Mouse (Mus musculus) forebrain, embryonic 15.5 days (tissue): ENCODE measurements around the gene Proser1. TPM values are rescaled to one million over a fixed set of nuclear protein-coding genes. Genes with fewer than 3 reads are reported as not detected.

Experiments
- ATAC-seq: fragments of 200-750 bp; cut with Nextera tagmentation; replicated peaks from 2 replicates; pipeline ENCODE4 v1.8.0; 2017; ENCODE audit warnings: mild to moderate bottlenecking, moderate TSS enrichment, moderate library complexity
- H3K27ac ChIP-seq: fragments of 300-500 bp; sonication (generic); replicated peaks from 2 replicates; pipeline ENCODE4 v1.5.1; 2015; ENCODE audit warnings: mild to moderate bottlenecking, inconsistent platforms
- H3K27me3 ChIP-seq: fragments of 300-500 bp; sonication (generic); 2 replicates; pipeline ENCODE4 v1.6.1; 2015; ENCODE audit warnings: inconsistent platforms
- H3K36me3 ChIP-seq: fragments of 300-500 bp; sonication (generic); 2 replicates; pipeline ENCODE4 v1.6.1; 2015; ENCODE audit warnings: mild to moderate bottlenecking, inconsistent platforms
- H3K4me1 ChIP-seq: fragments of 300-500 bp; sonication (generic); 2 replicates; pipeline ENCODE4 v1.6.1; 2015; ENCODE audit warnings: inconsistent platforms
- H3K4me2 ChIP-seq: fragments of 300-500 bp; sonication (generic); replicated peaks from 2 replicates; pipeline ENCODE4 v1.6.1; 2015; ENCODE audit warnings: mild to moderate bottlenecking, inconsistent platforms
- H3K4me3 ChIP-seq: fragments of 300-500 bp; sonication (generic); 2 replicates; pipeline ENCODE4 v1.5.1; 2015; ENCODE audit warnings: mild to moderate bottlenecking, inconsistent platforms
- H3K9ac ChIP-seq: fragments of 300-500 bp; sonication (generic); replicated peaks from 2 replicates; pipeline ENCODE4 v1.6.1; 2015; ENCODE audit warnings: mild to moderate bottlenecking, inconsistent platforms
- H3K9me3 ChIP-seq: fragments of 300-500 bp; sonication (generic); 2 replicates; pipeline ENCODE4 v1.6.1; 2016; ENCODE audit warnings: inconsistent platforms
- WGBS: fragments of 180-500 bp; shearing (Covaris S2); methylation state at CpG from one replicate; pipeline ENCODE4 v1.1.7; 2015; ENCODE audit warnings: mixed read lengths; 5-methylcytosine and 5-hydroxymethylcytosine counted together
- polyA plus RNA-seq: library from polyadenylated mRNA; unstranded; fragments of >200 nt; fragmentation: Nextera tagmentation; extraction: Ambion mirVana; gene quantifications from 2 replicates; pipeline ENCODE4 v1.2.1, GENCODE M21; 2015

Proser1 gene
- polyA plus RNA-seq, 1 experiment from 2014 or later, result 31.6 TPM

- Histone ChIP-seq H3K9ac (no peak overlapping the region), H3K4me3 (no peak overlapping the region), H3K9me3 (no peaks in the 10 kb centered on the region), H3K27ac (no peak overlapping the region), H3K36me3 (peaks cover 65% of the 10 kb centered on the region), H3K4me2 (no peak overlapping the region), H3K27me3 (no peaks in the 10 kb centered on the region), H3K4me1 (no peaks in the 10 kb centered on the region)
- 96% methylated on average over 10 of the region's 10 CpGs for WGBS
- no peak for ATAC-seq
These were observed 11.1 kb upstream of the Proser1 start for GRCm38 (mm10) chr3:53452351-53452750.

GRCm38 (mm10) chr3:53453346-53453745, 10.1 kb upstream of the Proser1 start:
- peaks cover 72% of the 10 kb centered on the region for H3K36me3 ChIP-seq
- H3K9me3 ChIP-seq, result no peaks in the 10 kb centered on the region
- 96% methylated on average over 7 of the region's 7 CpGs for WGBS
- H3K27me3 ChIP-seq, result no peaks in the 10 kb centered on the region
- no peak for ATAC-seq
- no peak overlapping the region for H3K9ac ChIP-seq
- no peak overlapping the region for H3K27ac ChIP-seq
- no peaks in the 10 kb centered on the region for H3K4me1 ChIP-seq
- H3K4me3 ChIP-seq, result no peak overlapping the region
- no peak overlapping the region for H3K4me2 ChIP-seq

DNA sequence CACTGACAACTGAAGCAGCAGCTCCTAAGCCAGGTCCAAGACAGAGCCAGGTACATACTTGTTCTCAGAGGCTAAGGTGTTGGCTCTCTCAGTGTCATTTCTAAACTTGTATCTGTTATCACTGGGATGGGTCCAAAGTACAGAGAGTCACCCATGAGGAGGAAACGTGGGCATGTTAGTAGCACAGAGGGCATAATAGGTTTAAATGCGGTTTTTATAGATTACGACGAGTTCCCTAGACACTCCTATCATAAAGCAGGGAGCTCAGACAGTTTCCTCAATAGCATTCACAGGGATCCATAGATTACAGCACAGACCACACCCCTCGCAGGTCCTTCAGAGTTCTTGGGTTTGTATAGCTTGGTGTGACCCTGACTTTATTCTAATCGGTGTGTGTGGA, 9.5 kb upstream of the Proser1 start:
- H3K4me1 ChIP-seq, result no peaks in the 10 kb centered on the region
- H3K4me3 ChIP-seq, result no peak overlapping the region
- no peaks in the 10 kb centered on the region for H3K27me3 ChIP-seq
- H3K27ac ChIP-seq, result no peak overlapping the region
- no peak for ATAC-seq
- WGBS, result 98% methylated on average over 6 of the region's 6 CpGs
- no peak overlapping the region for H3K4me2 ChIP-seq
- H3K36me3 ChIP-seq, result peaks cover 74% of the 10 kb centered on the region
- H3K9me3 ChIP-seq, result no peaks in the 10 kb centered on the region
- H3K9ac ChIP-seq, result no peak overlapping the region

- WGBS, result 93% methylated on average over 6 of the region's 6 CpGs
- Histone ChIP-seq H3K9me3 (no peaks in the 10 kb centered on the region), H3K4me1 (no peaks in the 10 kb centered on the region), H3K36me3 (peaks cover 75% of the 10 kb centered on the region), H3K9ac (no peak overlapping the region), H3K27ac (no peak overlapping the region), H3K4me2 (no peak overlapping the region), H3K27me3 (no peaks in the 10 kb centered on the region), H3K4me3 (no peak overlapping the region)
- ATAC-seq, result no peak
These were observed 8.9 kb upstream of the Proser1 start for GRCm38 (mm10) chr3:53454561-53454960.

DNA sequence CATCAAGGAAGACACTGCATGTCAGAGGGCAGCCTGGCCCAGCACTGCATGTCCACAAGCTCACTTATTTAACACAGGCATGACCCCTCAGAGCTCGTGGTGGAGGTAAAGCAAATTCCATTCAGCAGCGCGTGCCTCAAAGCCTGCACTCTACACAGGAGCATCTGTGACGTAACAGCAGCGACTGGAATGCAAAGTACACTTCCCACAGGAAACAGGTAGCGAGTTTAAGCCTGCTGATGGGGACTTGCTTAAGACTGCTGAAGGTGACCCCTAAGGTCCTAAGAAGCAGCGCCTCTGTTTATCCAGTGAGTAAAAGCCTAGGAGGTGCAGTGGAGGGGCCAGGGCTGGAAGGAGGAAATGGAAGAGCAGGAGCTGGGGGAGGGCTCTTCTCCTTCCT, 8.5 kb upstream of the Proser1 start:
- Histone ChIP-seq H3K27me3 (no peaks in the 10 kb centered on the region), H3K4me1 (no peaks in the 10 kb centered on the region), H3K4me3 (no peak overlapping the region), H3K9ac (no peak overlapping the region), H3K4me2 (no peak overlapping the region), H3K36me3 (peaks cover 76% of the 10 kb centered on the region), H3K9me3 (no peaks in the 10 kb centered on the region), H3K27ac (no peak overlapping the region)
- ATAC-seq, result no peak
- 87% methylated on average over 7 of the region's 7 CpGs for WGBS

DNA sequence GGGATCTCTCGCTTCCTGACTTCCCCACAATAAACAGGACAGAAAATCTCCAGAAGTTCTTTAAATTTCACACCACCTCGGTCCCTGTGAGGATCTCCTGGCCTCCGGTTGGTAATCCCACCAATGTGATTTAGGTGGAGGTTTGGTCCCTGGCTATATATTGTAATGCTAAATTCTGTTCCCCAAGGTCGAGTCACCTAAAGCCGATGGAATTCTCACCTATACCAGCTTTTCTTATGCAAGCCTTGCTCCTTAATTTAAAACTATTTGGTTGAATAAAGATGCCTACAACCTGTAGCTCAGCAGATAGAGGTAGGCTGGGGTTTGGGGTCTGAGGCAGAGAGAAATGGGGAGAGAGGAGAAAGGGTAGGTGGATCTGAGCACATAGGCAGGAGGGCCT, 5.7 kb upstream of the Proser1 start:
- H3K27me3 ChIP-seq, result no peaks in the 10 kb centered on the region
- no peak for ATAC-seq

DNA sequence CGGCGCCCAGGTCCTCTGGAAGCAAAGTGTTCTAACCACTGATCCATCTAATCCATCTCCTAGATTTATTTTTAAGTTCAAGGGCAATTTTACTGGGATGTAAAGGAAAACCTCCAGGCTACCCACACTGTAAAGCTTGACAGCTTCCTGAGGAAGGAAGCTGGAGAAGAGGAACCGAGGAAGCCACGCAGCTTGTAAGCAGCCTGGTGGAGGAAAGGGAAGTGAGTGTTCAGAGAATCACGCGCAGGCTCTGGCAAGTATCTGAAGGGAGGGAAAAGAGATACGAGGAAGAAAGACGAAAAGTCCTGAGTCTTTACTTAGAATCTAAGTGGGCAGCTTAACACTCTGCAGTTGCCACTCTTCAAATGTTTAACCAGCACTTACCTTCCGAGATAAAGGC, 3.4 kb upstream of the Proser1 start:
- Histone ChIP-seq H3K4me2 (no peak overlapping the region), H3K4me1 (peaks cover 20% of the 10 kb centered on the region), H3K9me3 (no peaks in the 10 kb centered on the region), H3K9ac (no peak overlapping the region), H3K4me3 (no peak overlapping the region), H3K27ac (no peak overlapping the region), H3K36me3 (peaks cover 35% of the 10 kb centered on the region), H3K27me3 (no peaks in the 10 kb centered on the region)
- ATAC-seq, result no peak
- WGBS, result 93% methylated on average over 9 of the region's 9 CpGs

More for the DNA sequence above, 5.7 kb upstream of the Proser1 start:
- peaks cover 14% of the 10 kb centered on the region for H3K4me1 ChIP-seq
- 83% methylated on average over 5 of the region's 5 CpGs for WGBS
- H3K36me3 ChIP-seq, result peaks cover 56% of the 10 kb centered on the region
- H3K4me3 ChIP-seq, result no peak overlapping the region
- no peak overlapping the region for H3K27ac ChIP-seq
- no peak overlapping the region for H3K4me2 ChIP-seq
- no peak overlapping the region for H3K9ac ChIP-seq
- H3K9me3 ChIP-seq, result no peaks in the 10 kb centered on the region

- Histone ChIP-seq H3K9ac (peak overlapping the region; percentile 95), H3K27me3 (no peaks in the 10 kb centered on the region), H3K4me2 (peak overlapping the region; percentile 58), H3K4me1 (peaks cover 46% of the 10 kb centered on the region), H3K36me3 (peaks cover 14% of the 10 kb centered on the region), H3K27ac (peak overlapping the region; percentile 95), H3K9me3 (no peaks in the 10 kb centered on the region), H3K4me3 (peak overlapping the region; percentile 98)
- 5% methylated on average over 9 of the region's 9 CpGs for WGBS
- ATAC-seq, result no peak
These were observed 793 bp upstream of the Proser1 start for GRCm38 (mm10) chr3:53462701-53463045.

- no peaks in the 10 kb centered on the region for H3K9me3 ChIP-seq
- WGBS, result under 1% methylated on average over 35 of the region's 35 CpGs
- peak overlapping the region; percentile 98 for H3K4me3 ChIP-seq
- H3K27ac ChIP-seq, result peak overlapping the region; percentile 95
- ATAC-seq, result peak; percentile 79
- H3K27me3 ChIP-seq, result no peaks in the 10 kb centered on the region
- H3K9ac ChIP-seq, result peak overlapping the region; percentile 95
- H3K4me1 ChIP-seq, result peaks cover 52% of the 10 kb centered on the region
- peak overlapping the region; percentile 68 for H3K4me2 ChIP-seq
- peaks cover 6% of the 10 kb centered on the region; the same call in 1 of the 2 replicates for H3K36me3 ChIP-seq
These were observed 274 bp downstream of the Proser1 start for GRCm38 (mm10) chr3:53463765-53464114.

DNA sequence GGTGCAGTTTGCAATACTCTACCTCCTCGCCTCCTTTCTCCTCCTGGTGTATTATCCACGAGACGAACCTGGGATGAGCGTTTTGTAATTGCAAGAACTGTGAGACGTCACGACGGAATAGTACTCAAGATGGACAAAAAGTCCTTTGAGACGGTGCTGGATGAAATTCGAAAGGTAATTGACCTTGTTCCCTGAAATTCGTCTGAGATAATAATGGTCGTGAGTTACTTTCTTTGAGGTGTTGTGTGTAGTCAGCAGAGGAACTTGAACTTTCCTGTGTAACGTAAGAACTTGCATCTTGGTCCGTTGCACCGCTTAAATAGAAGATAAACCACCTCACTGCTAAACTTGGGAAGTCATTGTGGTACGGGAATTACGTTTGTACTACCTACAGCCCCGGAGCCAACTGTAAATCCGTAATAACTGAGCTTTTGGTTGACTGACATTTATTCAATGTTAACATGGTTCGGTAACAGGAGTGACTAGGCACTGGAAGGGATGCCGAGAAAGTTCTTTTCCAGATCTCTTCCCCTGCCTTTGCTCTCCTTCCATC, 756 bp downstream of the Proser1 start:
- WGBS, result under 1% methylated on average over 20 of the region's 20 CpGs
- H3K4me2 ChIP-seq, result peak overlapping the region; percentile 68
- peak overlapping the region; percentile 95 for H3K9ac ChIP-seq
- peak overlapping the region; percentile 95 for H3K27ac ChIP-seq
- ATAC-seq, result no peak; the same call in 1 of the 2 replicates
- H3K4me1 ChIP-seq, result peaks cover 56% of the 10 kb centered on the region
- H3K27me3 ChIP-seq, result no peaks in the 10 kb centered on the region
- peak overlapping the region; percentile 98 for H3K4me3 ChIP-seq
- no peaks in the 10 kb centered on the region for H3K9me3 ChIP-seq
- H3K36me3 ChIP-seq, result peaks cover 4% of the 10 kb centered on the region; the same call in 1 of the 2 replicates

GRCm38 (mm10) chr3:53465330-53465729, 1.9 kb downstream of the Proser1 start:
- Histone ChIP-seq H3K27ac (no peak overlapping the region), H3K4me1 (peaks cover 56% of the 10 kb centered on the region), H3K4me2 (peak overlapping the region; percentile 68), H3K27me3 (no peaks in the 10 kb centered on the region), H3K36me3 (no peaks in the 10 kb centered on the region), H3K4me3 (peak overlapping the region; percentile 98), H3K9ac (peak overlapping the region; percentile 28; the same call in 1 of the 2 replicates), H3K9me3 (no peaks in the 10 kb centered on the region)
- 53% methylated on average over 6 of the region's 6 CpGs for WGBS
- ATAC-seq, result no peak

DNA sequence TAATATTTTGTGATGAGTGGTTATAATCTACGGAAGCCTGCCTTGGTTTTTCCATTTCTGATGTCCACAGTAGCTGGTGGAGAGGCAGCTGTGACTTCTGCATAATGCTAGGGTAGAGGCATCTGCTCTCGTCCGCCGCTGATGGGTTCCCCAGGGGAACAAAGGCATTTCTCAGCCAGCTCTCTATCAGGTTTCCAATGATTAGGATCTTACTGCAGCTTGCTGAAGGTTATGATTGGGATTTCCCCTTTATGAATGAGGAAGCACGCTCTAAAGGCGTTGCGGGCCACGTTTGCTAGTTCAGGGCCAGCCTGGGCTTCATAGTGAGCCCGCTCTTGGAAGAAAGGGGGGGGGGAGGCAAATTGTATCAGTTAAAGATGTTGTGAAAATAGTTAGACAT, 3.0 kb downstream of the Proser1 start:
- WGBS, result 73% methylated on average over 9 of the region's 9 CpGs
- Histone ChIP-seq H3K27ac (no peak overlapping the region), H3K27me3 (no peaks in the 10 kb centered on the region), H3K4me1 (peaks cover 52% of the 10 kb centered on the region), H3K36me3 (peaks cover 8% of the 10 kb centered on the region), H3K9me3 (no peaks in the 10 kb centered on the region), H3K4me2 (peak overlapping the region; percentile 68), H3K9ac (0 out of 2 replicates have a peak overlapping the region, but pooled peaks have one; percentile 15), H3K4me3 (peak overlapping the region; percentile 17)
- ATAC-seq, result no peak

- no peak for ATAC-seq
- WGBS, result 76% methylated on average over 5 of the region's 5 CpGs
These were observed 3.9 kb downstream of the Proser1 start for GRCm38 (mm10) chr3:53467356-53467755.

More at GRCm38 (mm10) chr3:53467356-53467755, 3.9 kb downstream of the Proser1 start:
- Histone ChIP-seq H3K4me3 (no peak overlapping the region), H3K9me3 (no peaks in the 10 kb centered on the region), H3K27ac (no peak overlapping the region), H3K27me3 (no peaks in the 10 kb centered on the region), H3K36me3 (peaks cover 13% of the 10 kb centered on the region), H3K4me1 (peaks cover 46% of the 10 kb centered on the region), H3K4me2 (no peak overlapping the region), H3K9ac (no peak overlapping the region)
